Comparison of ENCODE assay signal across 8 mouse cellular contexts in genomic region chr5:64862269-64862668, GRCm38 (mm10). TPM values are rescaled to one million over a fixed set of nuclear protein-coding genes. Genes with fewer than 3 reads are reported as not detected.
DNase-seq lines count a peak whose midpoint lies in the region; ATAC-seq and TF ChIP-seq lines count a peak whose summit lies in the region.

No protein-coding gene starts in this region.

- peak overlapping the region; percentile 20; the same call in 1 of the 2 replicates for H3K9ac ChIP-seq in lung, embryonic 16.5 days (ENCODE audit: low read length)
- no peak overlapping the region for H3K9ac ChIP-seq in embryonic facial prominence, embryonic 12.5 days
- H3K9ac ChIP-seq in heart, embryonic 16.5 days (ENCODE audit: low read length), result no peak overlapping the region

- TF ChIP-seq POLR2A in small intestine, adult 2 months (IDR thresholded peaks at IDR 0.05; ENCODE audit: low read depth, low read length), result no peak
- no peak for TF ChIP-seq POLR2A in cerebellum, adult 2 months (IDR thresholded peaks at IDR 0.05; ENCODE audit: borderline replicate concordance, insufficient read depth, low read length)

- H3K36me3 ChIP-seq in lung, embryonic 16.5 days (ENCODE audit: control insufficient read depth, insufficient read depth, low read length), result no peaks in the 10 kb centered on the region
- no peaks in the 10 kb centered on the region for H3K36me3 ChIP-seq in embryonic facial prominence, embryonic 12.5 days
- no peaks in the 10 kb centered on the region for H3K36me3 ChIP-seq in heart, embryonic 16.5 days (ENCODE audit: control insufficient read depth, insufficient read depth)
- no peaks in the 10 kb centered on the region for H3K36me3 ChIP-seq in small intestine, adult 2 months (ENCODE audit: control insufficient read depth, insufficient read depth, low read length)

- DNase-seq in lung, adult 18-20 months, result no peak
- peak; percentile 13 to 47 for DNase-seq in layer of hippocampus, postnatal 25 days (ENCODE audit: extremely low spot score in 1 of 2, low spot score in 1 of 2)
- no peak for DNase-seq in cerebellum, adult 18-20 months
- DNase-seq in cerebellum, adult 2 months, result no peak

- no peaks in the 10 kb centered on the region for H3K9me3 ChIP-seq in lung, embryonic 16.5 days (ENCODE audit: control insufficient read depth, low read length)
- H3K9me3 ChIP-seq in embryonic facial prominence, embryonic 12.5 days, result no peaks in the 10 kb centered on the region
- H3K9me3 ChIP-seq in heart, embryonic 16.5 days (replicated peaks; ENCODE audit: control insufficient read depth, low read length), result no peaks in the 10 kb centered on the region

- H3K4me1 ChIP-seq in lung, embryonic 16.5 days (replicated peaks; ENCODE audit: control insufficient read depth, insufficient read depth, low read length), result peaks cover 32% of the 10 kb centered on the region
- peaks cover 22% of the 10 kb centered on the region for H3K4me1 ChIP-seq in embryonic facial prominence, embryonic 12.5 days
- H3K4me1 ChIP-seq in heart, embryonic 16.5 days (ENCODE audit: control insufficient read depth, insufficient read depth, low read length), result peaks cover 29% of the 10 kb centered on the region
- peaks cover 26% of the 10 kb centered on the region; the same call in 1 of the 2 replicates for H3K4me1 ChIP-seq in small intestine, adult 2 months (ENCODE audit: control insufficient read depth, insufficient read depth, insufficient read length, low read length)
- peaks cover 5% of the 10 kb centered on the region; the same call in 1 of the 2 replicates for H3K4me1 ChIP-seq in cerebellum, adult 2 months (ENCODE audit: control insufficient read depth, insufficient read depth, low read length)

- peak overlapping the region; percentile 49 for H3K4me2 ChIP-seq in lung, embryonic 16.5 days (ENCODE audit: low read depth, low read length)
- H3K4me2 ChIP-seq in embryonic facial prominence, embryonic 12.5 days (replicated peaks), result 0 out of 2 replicates have a peak overlapping the region, but pooled peaks have one; percentile 31
- no peak overlapping the region for H3K4me2 ChIP-seq in heart, embryonic 16.5 days (ENCODE audit: low read depth, low read length)

- WGBS in lung, embryonic 16.5 days, result 25% methylated on average over 9 of the region's 9 CpGs
- WGBS in embryonic facial prominence, embryonic 12.5 days, result 63% methylated on average over 9 of the region's 9 CpGs
- 51% methylated on average over 9 of the region's 9 CpGs for WGBS in heart, embryonic 16.5 days
- WGBS in small intestine, adult 2 months, result 14% methylated on average over 9 of the region's 9 CpGs
- 12% methylated on average over 9 of the region's 9 CpGs for WGBS in cerebellum, adult 2 months

- peak; percentile 63 for ATAC-seq in lung, embryonic 16.5 days (ENCODE audit: low read depth)
- ATAC-seq in embryonic facial prominence, embryonic 12.5 days (ENCODE audit: insufficient number of reproducible peaks, insufficient read depth, low FRiP score, low TSS enrichment), result no peak
- no peak for ATAC-seq in heart, embryonic 16.5 days (replicated peaks; ENCODE audit: extremely low read depth, insufficient read depth, low FRiP score)

- H3K27me3 ChIP-seq in lung, embryonic 16.5 days (ENCODE audit: control insufficient read depth, insufficient read depth, low read depth, low read length), result no peaks in the 10 kb centered on the region
- no peaks in the 10 kb centered on the region for H3K27me3 ChIP-seq in embryonic facial prominence, embryonic 12.5 days
- H3K27me3 ChIP-seq in heart, embryonic 16.5 days (ENCODE audit: control insufficient read depth, insufficient read depth, low read length), result no peaks in the 10 kb centered on the region
- no peaks in the 10 kb centered on the region for H3K27me3 ChIP-seq in small intestine, adult 2 months (ENCODE audit: control insufficient read depth, insufficient read depth, low read length)
- no peaks in the 10 kb centered on the region; the same call in 1 of the 2 replicates for H3K27me3 ChIP-seq in cerebellum, adult 2 months (ENCODE audit: control insufficient read depth, insufficient read depth, low read length)

- H3K27ac ChIP-seq in lung, embryonic 16.5 days (ENCODE audit: low read length), result peak overlapping the region; percentile 90
- peak overlapping the region; percentile 79 for H3K27ac ChIP-seq in embryonic facial prominence, embryonic 12.5 days
- peak overlapping the region; percentile 80 for H3K27ac ChIP-seq in heart, embryonic 16.5 days (ENCODE audit: low read length)
- peak overlapping the region; percentile 99 for H3K27ac ChIP-seq in small intestine, adult 2 months (ENCODE audit: insufficient read depth, low read depth, low read length)
- H3K27ac ChIP-seq in cerebellum, adult 2 months (ENCODE audit: insufficient read depth, low read length), result no peak overlapping the region

- TF ChIP-seq CTCF in small intestine, adult 2 months (IDR thresholded peaks at IDR 0.05; ENCODE audit: extremely low read depth, insufficient read length, insufficient replicate concordance, low read depth, low read length), result no peak
- TF ChIP-seq CTCF in cerebellum, adult 2 months (IDR thresholded peaks at IDR 0.05; ENCODE audit: borderline replicate concordance, insufficient read depth, low read depth, low read length), result no peak

- H3K4me3 ChIP-seq in lung, embryonic 16.5 days (ENCODE audit: low read length), result no peak overlapping the region
- no peak overlapping the region for H3K4me3 ChIP-seq in embryonic facial prominence, embryonic 12.5 days
- H3K4me3 ChIP-seq in heart, embryonic 16.5 days (ENCODE audit: low read length), result no peak overlapping the region
- peak overlapping the region; percentile 10; the same call in 1 of the 2 replicates for H3K4me3 ChIP-seq in small intestine, adult 2 months (ENCODE audit: low read depth, low read length)
- H3K4me3 ChIP-seq in cerebellum, adult 2 months (replicated peaks; ENCODE audit: insufficient read depth, low read depth, low read length), result no peak overlapping the region

RNA-seq across cellular contexts. Expression of gene Klf3, which starts 59.1 kb away (rescaled TPM):
- 53.8 and 61.5 TPM in 2 replicates for polyA plus RNA-seq in lung, embryonic 16.5 days (2015; fragmentation: Nextera tagmentation; extraction: Ambion mirVana)
- polyA plus RNA-seq in embryonic facial prominence, embryonic 12.5 days (2016; fragmentation: Nextera tagmentation; extraction: Ambion mirVana), result 45.2 and 50.8 TPM in 2 replicates
- 41.2 and 41.9 TPM in 2 replicates for polyA plus RNA-seq in heart, embryonic 16.5 days (2015; fragmentation: Nextera tagmentation; extraction: Ambion mirVana)
- 10 to 100 TPM; 50.0 to 56.1 TPM for total RNA-seq in layer of hippocampus, postnatal 25 days (2021)
- 52.4 and 170 TPM in 2 replicates for polyA plus RNA-seq in small intestine, adult 2 months (2012; rRNA removed)
- 16.4 and 18.6 TPM in 2 replicates for polyA plus RNA-seq in cerebellum, adult 2 months (2012; rRNA removed)

Comparison
In these comparisons a context has a peak if more than half of its experiments do, and no peak if none do; other contexts are left out.
1. DNase-seq: peak in layer of hippocampus, postnatal 25 days (2 of 2); none in lung, adult 18-20 months (0 of 2), cerebellum, adult 18-20 months (0 of 2) and cerebellum, adult 2 months (0 of 2).